Mouse (Mus musculus) ovary, adult 10 weeks (tissue): ENCODE measurements around the gene Itga5. TPM values are rescaled to one million over a fixed set of nuclear protein-coding genes. Genes with fewer than 3 reads are reported as not detected.

ENCODE experiments used
- polyA plus RNA-seq: library from polyadenylated mRNA; stranded (reverse); fragments of 350-450 nt; fragmentation: Illumina TruSeq; extraction: RNeasy Lipid Tissue Mini Kit (QIAGEN cat#74804); gene quantifications from one replicate; pipeline ENCODE4 v1.2.3, GENCODE M21; 2014

The Itga5 gene
- polyA plus RNA-seq, result 0.77 TPM

DNA sequence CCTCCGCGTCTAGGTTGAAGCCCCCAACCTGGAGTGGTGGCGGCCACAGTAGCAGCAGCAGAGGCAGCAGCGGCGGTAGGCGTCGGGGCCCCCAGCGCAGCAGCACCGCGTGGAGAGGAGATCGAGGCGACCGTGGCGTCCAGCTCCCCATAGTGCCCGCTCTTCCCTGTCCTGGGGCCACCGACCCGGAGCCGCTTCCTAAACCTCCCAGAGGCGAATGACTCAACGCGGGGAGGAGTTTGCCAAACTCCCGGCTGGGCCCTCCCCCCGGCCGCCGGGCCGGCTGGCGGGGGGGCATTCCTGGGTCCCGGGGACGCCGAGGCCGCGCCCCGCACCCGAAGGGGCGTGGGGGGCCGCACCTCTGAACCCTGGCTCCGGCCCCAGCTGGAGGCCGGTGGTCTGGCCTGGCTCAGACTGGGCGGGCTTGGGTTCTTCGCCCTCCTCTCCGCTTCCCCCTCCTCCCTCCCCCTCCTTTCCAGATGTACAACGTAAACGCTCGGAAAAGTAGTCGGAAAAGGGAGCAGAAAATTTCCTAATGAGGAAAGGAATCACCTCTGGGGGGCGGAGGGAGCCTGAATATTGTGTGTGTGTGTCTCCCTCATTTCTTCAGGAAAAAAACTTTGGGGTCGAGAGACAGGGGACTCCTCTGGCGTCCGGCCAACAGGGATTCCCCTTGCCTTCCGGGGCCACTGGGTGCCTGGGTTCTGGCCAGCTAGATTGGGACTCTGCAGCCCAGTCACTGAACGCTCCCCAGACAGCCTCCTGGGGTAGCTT is at the start of gene Itga5:
Gene Itga5 (minus strand): TSS at position 388 of the 774 bp plus-strand sequence.

DNA sequence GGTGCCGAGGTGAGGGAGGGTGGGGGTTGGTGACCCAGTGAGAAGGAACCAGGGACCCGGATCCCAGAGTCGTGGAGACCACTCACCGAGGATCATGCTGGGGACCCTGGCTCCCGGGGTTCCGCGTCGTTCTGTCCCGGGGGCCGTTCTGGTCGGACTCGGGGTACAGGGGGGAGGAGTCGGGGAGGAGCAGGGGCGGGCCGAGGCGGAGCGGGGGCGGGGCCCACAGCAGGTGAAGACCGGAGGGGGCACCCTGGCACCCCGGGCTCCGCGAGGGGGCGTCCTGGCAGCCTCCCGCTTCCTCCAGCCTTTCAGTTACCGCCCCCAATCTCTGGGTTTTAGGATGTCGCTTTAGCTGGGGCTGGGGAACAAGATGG is 26.6 kb downstream of the Itga5 start, which contains the start of gene Zfp385a:
Gene Zfp385a (minus strand): TSS at position 133 of the 377 bp plus-strand sequence.

DNA sequence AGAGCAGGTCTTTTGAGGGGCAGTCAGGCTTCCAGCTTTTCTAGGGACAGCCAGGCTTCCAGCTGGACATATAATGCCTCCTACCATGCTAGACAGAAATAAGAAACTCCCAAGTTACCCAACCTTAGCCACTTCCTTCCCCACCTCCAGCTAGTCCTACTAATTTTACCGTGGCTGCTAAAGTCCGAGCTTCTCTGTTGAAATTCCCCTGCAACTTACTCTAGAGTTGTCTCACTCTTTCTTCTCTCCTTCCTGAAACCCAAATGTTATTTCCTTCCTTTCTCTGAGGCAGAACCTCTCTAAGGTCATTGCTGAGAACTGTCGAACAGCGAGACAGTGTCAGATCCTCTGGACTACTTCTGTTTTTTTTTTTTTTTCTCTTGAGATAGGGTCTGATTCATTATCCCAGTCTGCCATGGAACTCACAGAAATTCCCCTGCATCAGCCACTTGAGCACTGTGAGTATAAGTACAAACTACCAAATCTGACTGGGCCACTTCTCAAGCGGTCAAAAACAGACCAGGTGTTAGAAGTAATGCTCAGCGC is 56.1 kb downstream of the Itga5 start, which contains the start of gene Gpr84:
Gene Gpr84 (minus strand): TSS at position 248 of the 546 bp plus-strand sequence.

Other genes starting within 250 kb of the Itga5 start
- gene Smug1, start 199.7 kb downstream of the Itga5 start, polyA plus RNA-seq, result 15.2 TPM
- gene Cbx5, start 126.9 kb downstream of the Itga5 start, polyA plus RNA-seq, result 230 TPM
- gene Hnrnpa1, start 126.3 kb downstream of the Itga5 start, polyA plus RNA-seq, result 1,400 TPM
- not detected for gene Nfe2, start 108.4 kb downstream of the Itga5 start, polyA plus RNA-seq
- gene Copz1, start 94.0 kb downstream of the Itga5 start, polyA plus RNA-seq, result 70.6 TPM
- not detected for gene Gpr84, start 56.2 kb downstream of the Itga5 start, polyA plus RNA-seq
- not detected for gene Zfp385a, start 26.7 kb downstream of the Itga5 start, polyA plus RNA-seq
- 9.7 TPM for gene Gtsf1, start 63.7 kb upstream of the Itga5 start, polyA plus RNA-seq
- gene Gtsf2, start 81.7 kb upstream of the Itga5 start, polyA plus RNA-seq, result not detected
- gene Nckap1l, start 87.0 kb upstream of the Itga5 start, polyA plus RNA-seq, result 7.7 TPM
- 0.80 TPM for gene Pde1b, start 136.3 kb upstream of the Itga5 start, polyA plus RNA-seq
- 0.48 TPM for gene Ppp1r1a, start 171.2 kb upstream of the Itga5 start, polyA plus RNA-seq
- gene Glycam1, start 198.3 kb upstream of the Itga5 start, polyA plus RNA-seq, result not detected